Mouse (Mus musculus) c-Kit-positive CD71-positive TER-119-positive erythroid progenitor cells, embryonic 14.5 days (primary cell): ENCODE data around the gene Slc2a4.
"Not testable (repeated sequence)": the region's sequence is repeated elsewhere in the genome, so short reads cannot be mapped to it uniquely, and the experiment has no call there.

ENCODE experiments used
- DNase-seq: peaks from one replicate; pipeline ENCODE4 v3.0.0-alpha.2; 2013; ENCODE audit warnings: low spot score

The Slc2a4 gene

DNA sequence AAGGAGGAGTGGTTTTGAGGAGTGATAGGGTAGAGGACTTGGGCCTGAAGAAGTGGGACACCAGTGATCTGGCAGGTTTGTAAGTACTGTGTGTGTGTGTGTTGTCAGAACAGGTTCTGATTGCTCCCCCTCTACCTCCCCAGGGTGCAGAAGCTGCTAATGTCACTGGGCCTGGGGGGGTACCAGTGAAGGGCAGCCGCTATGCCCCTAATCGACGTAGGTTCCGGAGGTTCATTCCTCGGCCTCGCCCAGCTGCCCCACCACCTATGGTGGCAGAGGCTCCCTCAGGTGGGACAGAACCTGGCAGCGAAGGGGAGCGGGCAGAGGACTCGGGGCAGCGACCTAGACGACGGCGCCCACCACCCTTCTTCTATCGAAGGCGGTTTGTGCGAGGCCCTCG lies 8.3 kb downstream of the Slc2a4 start:
- DNase-seq: no peak

DNA sequence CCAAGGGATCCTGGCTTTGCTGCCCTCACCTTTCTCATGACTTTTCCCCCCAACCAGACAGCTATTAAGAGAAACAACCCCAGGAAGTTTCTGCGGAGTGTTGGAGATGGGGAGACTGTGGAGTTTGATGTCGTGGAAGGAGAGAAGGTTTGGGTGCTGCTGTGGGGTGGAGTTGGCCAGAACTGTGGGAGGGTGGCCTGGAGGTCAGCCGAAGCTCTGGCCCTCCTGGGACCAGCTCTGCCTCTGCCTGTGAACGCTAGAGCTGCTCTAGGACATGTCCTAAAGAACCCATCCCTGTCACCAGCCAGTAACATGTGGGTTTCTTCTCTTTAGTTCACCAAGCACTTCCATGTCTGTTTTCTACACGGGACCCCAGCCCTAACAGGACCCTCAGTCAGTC lies 8.8 kb downstream of the Slc2a4 start:
- DNase-seq: no peak

DNA sequence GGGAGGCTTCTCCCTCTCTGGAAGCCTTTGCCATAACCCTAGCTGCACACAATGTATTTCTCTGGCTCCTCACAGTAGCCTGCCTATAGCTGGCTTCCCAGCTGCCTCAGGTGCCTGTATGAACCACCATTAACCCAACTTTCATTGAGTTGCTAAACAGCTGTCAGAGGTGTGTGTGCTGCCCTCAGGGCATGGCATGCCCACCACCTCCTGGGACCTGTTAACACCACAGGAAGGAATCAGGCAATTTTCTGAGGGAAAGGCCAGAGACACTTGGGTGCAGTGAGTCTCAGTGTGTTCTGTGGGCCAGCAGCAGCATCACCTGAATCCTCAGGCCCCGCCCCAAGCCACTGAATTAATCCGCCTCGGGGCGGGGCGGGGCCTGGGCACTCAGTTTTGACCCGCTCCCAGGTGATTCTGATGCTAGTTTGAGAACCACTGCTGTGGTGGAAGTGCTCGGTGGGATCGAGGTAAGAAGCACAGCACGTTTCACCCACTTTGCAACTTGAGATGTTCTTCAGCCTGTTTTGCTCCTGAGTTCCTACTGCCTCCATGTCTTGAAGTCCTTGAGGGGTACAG lies 9.5 kb downstream of the Slc2a4 start:
- no peak for DNase-seq

DNA sequence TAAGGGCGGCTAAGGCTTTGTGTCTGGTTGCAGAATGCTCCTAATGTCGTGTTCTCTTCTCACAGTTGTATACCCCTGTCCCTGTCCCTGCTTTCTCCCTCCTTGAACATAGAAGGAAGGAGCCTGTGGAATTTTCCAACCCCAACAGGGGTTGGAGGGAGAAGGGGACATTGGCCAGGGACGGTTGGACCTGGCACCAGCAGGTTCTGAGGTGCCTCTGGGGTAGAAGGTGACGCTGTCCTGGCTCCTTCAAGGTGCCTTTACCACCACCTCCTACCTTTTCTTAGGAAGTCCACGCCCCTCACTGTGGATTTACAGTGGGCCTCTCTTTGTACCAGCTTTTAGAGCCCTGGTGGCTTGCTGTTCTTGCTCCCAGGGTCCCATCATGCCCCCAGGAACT lies 10.2 kb downstream of the Slc2a4 start:
- no peak for DNase-seq

DNA sequence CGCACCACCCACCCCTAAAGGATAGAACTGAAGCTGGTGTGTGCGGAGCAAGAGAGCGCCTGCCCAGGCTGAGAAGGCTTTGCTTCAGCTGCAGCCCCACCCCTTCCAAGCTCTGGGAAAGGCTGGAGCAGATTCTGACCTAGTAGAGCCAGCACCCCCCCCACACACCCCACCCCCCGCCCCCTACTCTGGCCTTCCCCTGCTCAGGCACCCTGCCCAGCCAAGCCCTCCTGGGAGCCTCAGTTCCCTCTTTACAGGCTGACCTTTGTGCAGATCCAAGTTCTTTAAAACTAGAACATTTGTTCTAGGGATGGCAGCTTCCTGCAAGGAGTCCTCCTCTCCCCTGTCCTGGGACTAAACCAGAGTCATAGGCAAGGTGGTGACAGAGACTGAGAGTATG lies 10.6 kb downstream of the Slc2a4 start:
- DNase-seq: no peak

DNA sequence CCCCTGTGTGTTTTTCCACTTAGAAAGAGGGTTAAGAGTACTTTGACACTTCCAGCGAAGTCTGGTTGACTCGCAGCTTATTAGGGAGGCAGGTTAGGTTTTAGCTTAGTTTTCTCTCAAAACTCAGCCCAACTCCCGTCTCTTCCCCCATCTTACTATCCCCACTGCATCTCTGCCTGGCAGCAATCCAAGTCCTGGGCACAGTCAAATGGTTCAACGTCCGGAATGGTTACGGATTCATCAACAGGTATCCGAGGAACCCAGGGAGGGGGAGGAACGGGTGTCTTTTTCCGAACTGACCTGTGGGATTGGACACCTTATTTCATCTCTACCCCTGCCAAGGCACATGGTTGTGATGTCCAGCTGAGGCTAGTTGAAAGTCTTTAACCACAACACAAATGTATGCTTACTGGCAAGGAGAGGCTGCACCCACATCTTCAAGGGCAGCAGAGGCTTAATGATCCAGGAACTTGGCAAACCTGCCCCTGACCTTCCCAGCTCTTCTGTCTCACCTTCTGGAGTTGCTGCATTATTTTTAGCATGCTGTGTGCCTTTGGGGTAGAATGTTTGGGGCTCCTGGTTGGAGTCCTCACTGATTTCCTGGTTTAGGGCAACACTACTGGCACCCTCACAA lies 11.2 kb downstream of the Slc2a4 start:
- DNase-seq: no peak

DNA sequence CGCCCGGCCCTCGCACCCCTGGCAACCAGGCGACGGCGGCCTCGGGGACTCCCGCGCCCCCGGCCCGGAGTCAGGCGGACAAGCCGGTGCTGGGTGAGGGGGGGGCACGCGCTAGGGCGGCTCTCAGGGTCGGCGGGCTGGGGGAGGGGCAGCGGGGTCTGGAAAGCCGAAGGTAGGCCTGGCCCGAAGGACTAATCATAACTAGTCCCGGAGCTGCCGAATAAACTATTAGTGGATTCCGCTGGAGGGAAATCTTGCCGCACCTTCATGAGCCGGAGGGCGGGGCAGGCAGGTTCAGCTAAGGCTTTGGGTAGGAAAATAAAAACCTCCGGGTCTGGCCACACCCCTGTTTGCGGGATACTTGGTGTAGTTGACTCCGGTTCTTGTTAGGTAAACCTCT lies 11.8 kb downstream of the Slc2a4 start:
- DNase-seq: no peak

DNA sequence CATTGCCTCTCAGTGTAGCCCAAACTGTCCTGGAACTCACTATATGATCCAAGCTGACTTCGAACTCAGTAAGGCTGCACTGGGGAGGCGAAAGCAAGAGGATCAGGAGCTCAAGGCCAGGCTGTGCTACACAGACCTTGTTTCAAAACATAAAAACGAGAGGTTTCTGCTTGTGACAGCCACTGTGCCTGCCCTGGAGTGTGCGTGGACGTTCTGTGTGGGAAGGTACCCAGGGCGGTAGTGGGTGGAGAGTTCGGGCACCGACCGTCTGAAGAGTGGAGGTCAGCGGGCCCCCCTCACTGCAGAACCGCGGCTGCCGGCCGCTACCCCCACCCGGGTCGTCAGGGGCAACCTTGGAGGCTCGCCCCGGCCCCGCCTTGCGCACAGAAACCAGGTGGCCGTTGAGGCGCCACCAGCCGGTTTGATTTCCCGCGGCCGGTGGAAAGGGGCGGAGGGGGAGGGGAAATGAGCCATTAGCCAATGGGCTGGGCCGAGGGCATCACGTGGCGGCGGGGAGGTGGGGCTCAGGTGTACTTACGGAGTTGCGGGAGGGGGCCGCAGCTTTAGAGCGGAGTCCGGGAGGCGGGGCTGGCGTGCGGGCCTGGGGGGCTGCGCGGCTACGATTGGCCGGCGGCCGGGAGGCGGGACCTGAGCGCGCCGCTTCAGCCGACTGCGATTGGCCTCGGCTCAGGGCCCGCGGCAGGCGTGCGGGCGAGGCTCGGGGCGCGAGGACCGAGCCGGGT lies 12.7 kb downstream of the Slc2a4 start, which contains the start of gene Ybx2:
Ybx2 (plus strand) TSS at position 660 of the 743 bp plus-strand sequence.
- peak; percentile 43 for DNase-seq

DNA sequence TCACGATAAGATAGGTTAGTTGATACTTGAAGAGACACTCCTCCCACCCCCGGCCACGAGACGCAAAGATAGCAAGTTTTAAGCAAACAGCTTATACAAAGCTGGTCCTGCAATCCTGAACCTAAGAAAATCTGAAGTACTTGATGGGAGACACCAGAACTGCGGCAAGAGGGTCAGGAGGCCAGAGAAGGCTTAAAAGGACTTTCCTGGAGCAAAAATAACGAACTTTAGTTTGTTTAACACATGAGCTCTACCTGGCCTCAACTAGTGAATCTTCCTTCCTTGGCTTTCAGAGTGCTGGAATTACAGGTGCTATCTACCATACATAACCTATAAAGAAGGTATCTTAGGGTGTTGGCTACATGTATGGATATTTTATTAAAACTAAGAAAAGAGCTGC lies 13.3 kb downstream of the Slc2a4 start:
- no peak for DNase-seq

DNA sequence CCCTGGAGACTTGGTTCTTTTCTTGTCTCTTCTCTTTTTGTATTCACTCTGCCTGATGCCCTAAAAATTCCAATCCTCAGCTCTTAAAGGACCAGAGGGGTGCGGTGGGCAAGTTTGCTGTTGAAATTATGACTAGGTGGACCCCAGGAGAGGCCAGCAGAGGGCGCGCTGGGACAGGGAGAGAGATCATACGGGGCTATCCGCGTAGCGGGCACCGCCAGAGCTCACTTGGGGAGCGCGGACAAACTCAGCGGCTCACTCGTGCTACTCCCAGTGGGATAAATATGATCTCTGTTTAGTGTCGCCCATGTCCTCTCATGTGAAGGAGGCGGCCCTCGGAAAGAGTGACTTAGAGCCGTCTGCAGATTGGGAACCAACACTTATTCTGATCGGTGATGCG lies 13.8 kb downstream of the Slc2a4 start:
- peak; percentile 91 for DNase-seq

DNA sequence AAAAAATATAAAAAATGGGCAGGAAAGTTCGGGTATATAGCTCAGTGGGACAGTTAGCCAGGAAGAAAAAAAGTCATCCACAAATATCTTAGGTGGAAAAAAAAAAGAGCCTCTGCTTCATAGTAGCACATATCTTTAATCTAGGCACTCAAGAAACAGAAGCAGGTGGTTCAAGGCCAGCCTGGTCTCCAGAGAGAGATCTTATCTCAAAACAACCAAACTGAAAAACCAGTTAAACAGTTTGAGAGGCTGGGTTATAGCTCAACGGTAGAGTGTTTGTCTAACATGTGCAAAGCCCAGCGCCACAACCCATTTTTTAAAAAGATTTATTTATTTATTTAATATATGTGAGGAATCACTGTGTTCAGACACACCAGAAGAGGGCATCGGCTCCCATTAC lies 14.9 kb downstream of the Slc2a4 start:
- no peak for DNase-seq

DNA sequence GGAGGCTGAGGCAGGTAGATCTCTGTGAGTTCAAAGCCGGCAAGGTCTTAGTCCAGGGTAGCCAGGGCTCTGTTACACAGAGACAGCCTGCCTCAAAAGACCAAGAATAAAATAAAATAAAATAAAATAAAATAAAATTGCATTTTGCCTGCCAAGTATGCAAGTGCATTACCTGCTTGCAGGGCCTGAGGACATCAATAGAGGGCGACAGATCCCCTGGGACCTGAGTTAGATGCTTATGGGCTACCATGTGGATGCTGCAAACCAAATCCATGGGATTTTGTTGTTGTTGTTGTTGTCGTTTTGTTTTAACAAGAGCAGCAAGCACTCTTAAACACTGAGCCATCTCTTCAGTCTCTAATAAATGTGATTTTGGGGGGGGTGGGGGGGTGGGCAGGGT lies 15.7 kb downstream of the Slc2a4 start:
- DNase-seq: no peak

DNA sequence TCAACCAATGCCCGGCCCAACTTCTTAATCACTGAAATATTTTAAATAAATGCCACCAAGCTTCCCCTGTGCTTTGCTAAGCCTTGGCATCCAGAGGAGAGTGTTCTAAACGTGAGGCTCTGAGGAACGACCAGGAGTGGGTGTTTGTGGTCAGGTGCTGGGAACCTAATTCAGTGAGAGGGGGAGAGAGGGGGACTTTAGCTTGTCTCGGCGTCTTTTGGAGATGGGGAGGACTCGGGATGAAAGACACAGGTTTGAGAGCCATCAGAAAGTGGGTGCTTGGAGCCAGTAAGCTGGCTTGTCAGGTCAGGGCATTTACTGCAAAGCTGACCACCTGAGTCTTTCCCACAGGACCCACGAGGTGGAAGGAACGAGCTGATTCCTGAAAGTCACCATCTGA lies 16.2 kb downstream of the Slc2a4 start:
- no peak for DNase-seq

DNA sequence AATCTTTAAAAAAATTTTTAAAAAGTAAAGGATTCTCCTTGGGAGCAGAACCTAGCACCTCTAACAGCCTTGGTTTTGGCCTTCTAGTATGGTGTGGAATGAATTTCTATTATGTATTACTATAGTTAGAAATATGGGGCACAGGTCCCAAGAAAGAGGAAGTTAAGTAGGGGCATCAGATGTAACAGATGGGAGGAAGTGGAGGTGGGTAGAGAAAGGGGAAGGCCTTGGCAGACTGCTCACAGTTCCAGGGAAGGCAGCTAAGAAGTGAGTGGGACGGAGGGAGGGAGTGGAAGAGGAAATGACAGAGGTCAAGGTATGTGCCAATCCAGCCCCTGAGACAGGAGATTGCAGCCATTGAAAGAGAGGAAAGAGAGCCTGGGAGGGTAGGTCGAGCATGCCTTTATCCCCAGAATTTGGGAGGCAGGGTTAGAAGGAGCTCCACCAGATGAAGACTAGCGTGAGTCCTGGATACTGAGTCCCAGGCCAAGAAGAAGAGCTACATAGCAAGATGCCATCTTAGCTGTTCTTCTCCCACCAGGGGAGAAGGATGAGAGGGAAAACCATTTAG lies 16.9 kb downstream of the Slc2a4 start:
- DNase-seq: no peak

DNA sequence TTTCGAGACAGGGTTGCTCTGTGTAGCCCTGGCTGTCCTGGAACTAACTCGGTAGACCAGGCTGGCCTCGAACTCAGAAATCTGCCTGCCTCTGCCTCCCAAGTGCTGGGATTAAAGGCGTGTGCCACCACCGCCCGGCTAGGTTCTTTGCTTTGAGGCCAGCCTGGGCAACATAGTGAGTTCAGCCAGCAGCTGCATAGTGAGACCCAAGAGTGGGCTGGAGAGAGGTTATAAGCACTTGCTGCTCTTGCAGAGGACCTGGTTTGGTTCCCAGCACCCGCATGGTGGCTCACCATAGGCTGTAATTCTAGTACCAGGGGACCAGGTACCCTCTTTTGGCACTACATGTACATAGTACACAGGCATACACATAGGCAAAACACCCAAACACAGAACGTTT lies 17.8 kb downstream of the Slc2a4 start:
- DNase-seq: not testable (repeated sequence)

DNA sequence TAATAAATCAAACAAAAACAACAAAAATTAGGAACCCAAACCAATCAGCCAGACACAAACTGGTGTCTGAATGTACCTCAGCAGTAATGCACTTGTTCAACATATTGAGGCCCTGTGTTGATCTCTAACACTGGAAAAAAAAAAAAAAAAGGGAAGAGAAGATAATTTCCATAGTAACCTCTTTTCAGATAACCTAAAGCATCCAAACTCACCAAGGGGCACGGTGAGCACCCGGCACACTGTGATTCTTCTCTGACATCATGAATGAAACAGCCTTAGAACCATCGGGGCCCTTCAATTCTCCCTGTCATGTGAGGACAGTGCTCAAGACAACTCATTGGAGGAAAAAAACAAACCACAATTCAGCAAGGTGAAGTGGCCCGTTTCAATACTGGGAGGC lies 18.3 kb downstream of the Slc2a4 start:
- no peak for DNase-seq

DNA sequence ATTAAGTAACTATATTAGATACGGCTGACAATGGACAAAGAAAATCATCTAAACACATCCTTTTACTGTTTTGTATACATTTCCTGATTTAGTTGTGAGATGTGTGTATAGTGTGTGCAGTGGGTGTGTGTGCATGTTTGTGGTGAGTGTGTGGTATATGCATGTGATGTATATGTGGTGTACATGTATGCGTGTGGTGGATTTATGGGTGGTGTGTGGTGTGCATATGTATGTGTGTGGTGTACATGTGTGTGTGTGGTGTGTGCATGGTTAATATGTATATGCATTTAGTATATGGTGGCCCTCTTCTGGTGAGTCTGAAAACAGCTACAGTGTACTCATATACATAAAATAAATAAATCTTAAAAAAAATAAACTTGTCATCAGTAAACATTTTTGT lies 20.5 kb downstream of the Slc2a4 start:
- DNase-seq: no peak

DNA sequence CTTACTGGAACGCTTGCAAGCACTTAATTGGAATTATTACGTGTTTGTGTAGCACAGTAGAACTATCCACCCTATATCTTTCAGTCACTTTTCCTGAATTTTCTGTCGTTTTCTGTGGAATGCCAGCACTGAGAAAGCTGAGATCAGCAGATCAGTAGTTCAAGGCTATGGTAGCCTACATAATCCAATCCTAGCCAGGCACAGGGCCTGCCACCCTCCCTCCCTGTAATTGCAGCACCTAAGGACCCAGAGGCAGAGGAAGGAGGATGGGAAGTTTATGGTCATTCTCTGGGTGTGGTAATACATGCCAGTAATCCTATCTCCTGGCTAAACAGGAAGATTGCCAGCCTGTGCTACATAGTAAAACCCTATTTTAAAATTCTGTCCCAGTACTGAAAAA lies 25.2 kb downstream of the Slc2a4 start:
- DNase-seq: no peak

DNA sequence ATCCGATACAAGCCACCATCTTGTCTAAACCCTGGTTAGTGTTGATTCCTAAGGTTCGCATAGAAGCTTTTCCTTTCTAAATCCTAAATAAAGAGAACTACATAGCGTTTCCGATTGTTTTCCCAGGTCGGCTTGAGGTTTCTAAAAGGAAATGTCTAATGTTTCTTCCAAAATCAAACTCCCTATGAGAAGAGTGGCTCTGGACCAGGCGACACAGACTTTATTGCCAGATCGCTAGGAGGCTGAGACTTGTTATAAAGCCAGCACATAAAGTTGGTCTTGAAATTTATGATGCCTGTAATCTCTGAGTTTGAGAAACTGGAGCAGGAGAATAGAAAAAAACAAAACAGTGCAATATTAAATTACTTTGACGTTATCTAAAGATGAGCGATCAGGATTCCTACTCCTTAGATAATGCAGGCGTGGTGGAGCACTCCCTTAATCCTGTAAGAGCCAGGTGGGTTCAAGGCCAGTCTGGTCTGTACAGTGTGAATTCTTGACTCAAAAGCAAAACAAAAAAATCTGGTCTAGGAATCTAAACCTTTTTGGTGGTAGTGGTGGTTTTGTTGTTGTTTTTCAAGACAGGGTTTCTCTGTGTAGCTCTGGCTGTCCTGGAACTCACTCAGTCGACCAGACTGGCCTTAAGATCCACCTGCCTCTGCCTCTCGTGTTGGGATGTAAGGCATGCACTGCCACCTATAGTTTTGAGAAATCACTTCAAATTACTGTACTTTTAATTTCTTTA lies 25.8 kb downstream of the Slc2a4 start:
- DNase-seq: no peak

DNA sequence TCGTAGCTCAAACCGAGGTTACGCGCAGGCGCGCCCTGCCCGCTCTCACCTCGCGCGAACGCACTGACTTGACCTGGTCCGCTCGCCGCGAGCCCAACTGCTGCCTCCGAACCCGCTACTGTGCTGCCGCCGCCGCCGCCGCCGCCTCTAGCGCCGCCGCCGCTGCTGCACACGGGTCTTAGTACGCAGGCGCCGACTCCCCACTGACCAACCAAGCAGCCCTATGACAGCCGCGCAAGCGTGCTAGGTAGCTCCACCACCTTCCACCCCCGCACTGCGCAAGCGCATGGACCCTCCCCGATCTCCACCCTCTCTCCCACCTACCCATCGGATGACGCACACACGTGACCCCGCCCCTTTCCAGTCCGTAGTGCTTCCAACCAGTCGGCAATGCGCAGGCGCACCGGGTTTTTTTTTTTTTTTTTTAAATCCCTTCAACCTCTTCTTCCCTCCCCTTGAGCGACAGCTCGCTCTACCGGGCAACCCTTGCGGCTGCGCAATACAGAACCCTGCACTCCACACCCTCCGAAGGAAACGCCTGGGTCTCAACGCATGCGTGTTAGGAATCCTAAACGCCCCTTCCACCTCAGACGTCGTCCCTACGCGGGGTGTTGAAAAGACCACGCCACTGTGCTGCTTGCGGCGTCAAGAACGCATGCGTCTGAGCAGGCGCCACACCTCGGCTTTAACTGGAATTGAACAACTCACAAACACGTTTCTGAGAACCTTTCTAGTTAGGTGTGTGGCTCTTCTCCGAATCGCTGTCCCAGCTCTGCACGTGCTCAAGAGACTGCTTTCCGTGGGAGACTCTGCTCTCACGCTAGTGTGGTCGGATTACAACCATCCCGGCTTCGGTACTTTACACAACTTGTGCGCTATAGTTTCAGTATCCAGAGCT lies 26.6 kb downstream of the Slc2a4 start, which contains the start of gene Eif5a:
Eif5a (minus strand) TSS at position 845 of the 898 bp plus-strand sequence.
- peak; percentile 100 for DNase-seq

DNA sequence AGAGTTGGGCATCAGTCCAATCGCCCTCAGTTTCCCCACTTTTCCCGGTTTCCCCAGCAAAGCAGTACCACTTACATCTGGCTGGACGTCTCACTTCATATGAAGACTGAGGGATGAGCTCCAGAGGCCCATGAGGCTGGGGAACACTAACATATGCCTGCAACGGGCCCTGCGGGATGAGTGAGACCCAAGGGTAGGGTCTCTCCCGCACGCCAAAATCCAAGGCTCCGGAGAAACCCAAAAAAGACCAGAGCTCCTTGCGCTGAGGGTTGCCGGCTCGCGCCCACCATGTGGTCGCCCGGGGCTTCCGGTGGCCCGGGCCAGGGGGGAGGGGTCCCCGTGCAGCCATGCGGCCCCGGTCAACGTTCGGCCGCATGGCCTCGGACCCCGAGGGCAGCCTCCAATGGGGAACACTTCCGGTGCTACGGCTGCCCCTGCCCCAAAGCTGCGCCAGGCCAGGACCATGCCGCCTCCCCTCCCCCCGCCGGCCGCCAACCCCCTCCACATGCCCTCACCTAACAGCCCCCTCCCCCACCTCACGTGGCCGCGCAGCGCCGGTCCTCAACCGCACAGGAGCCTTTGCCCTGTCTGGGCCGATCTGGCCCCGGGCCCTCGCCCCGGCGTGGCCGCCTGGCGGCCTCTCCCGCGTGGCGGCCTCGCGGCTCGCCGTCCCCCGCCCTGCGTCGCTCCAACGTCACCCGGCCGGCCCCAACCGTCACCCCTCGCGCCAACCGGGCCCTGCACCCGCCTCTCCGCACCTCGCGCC lies 27.5 kb downstream of the Slc2a4 start:
- DNase-seq: no peak
